In genomic region chr17:93199747-93200146, GRCm38 (mm10) we compare ENCODE assay signal across 14 mouse cellular contexts. TPM values are rescaled to one million over a fixed set of nuclear protein-coding genes. Genes with fewer than 3 reads are reported as not detected.
DNase-seq lines count a peak whose midpoint lies in the region; ATAC-seq and TF ChIP-seq lines count a peak whose summit lies in the region.
"Had no signal": no experiment of that assay in that cellular context is flagged by ENCODE, and none has a peak within 500 bp of the region (broad histone marks: within the 10 kb centered on the region; RNA-seq: fewer than 3 reads in every experiment).

No protein-coding gene starts in this region.

- peaks cover 43% of the 10 kb centered on the region for H3K27me3 ChIP-seq in forebrain, embryonic 11.5 days (ENCODE audit: control insufficient read depth, insufficient read depth, low read length)
- peaks cover 10% of the 10 kb centered on the region for H3K27me3 ChIP-seq in hindbrain, postnatal 0 days (ENCODE audit: insufficient read depth, low read length)
- H3K27me3 ChIP-seq in heart, adult 2 months (ENCODE audit: control insufficient read depth, insufficient read depth, low read length) = peaks cover 5% of the 10 kb centered on the region; the same call in 1 of the 2 replicates

- 1% methylated on average over 9 of the region's 9 CpGs for WGBS in forebrain, embryonic 11.5 days
- WGBS in hindbrain, postnatal 0 days = 1% methylated on average over 9 of the region's 9 CpGs
- 4% methylated on average over 9 of the region's 9 CpGs for WGBS in heart, adult 2 months

- H3K4me2 ChIP-seq in forebrain, embryonic 11.5 days (ENCODE audit: low read depth, low read length, severe bottlenecking) = peak overlapping the region; percentile 56
- peak overlapping the region; percentile 69 for H3K4me2 ChIP-seq in hindbrain, postnatal 0 days (ENCODE audit: low read depth, low read length)

- peak; percentile 21 to 23 for DNase-seq in left cerebral cortex, postnatal 36 days (ENCODE audit: low spot score in 2 of 2)
- no peak for DNase-seq in left cerebral cortex, adult 18-20 months (ENCODE audit: low spot score in 2 of 2)
- peak; percentile 50 for DNase-seq in forebrain, embryonic 11.5 days (ENCODE audit: low spot score)
- peak; percentile 17 for DNase-seq in hindbrain, postnatal 0 days (ENCODE audit: low spot score)
- peak; percentile 38 for DNase-seq in neural tube, embryonic 10.5 days (ENCODE audit: extremely low spot score, low spot score)
- DNase-seq in heart, adult 2 months = no peak
- DNase-seq in thymus, adult 18-20 months = no peak

- no peaks in the 10 kb centered on the region for H3K9me3 ChIP-seq in forebrain, embryonic 11.5 days (ENCODE audit: control insufficient read depth, low read length)
- no peaks in the 10 kb centered on the region for H3K9me3 ChIP-seq in hindbrain, postnatal 0 days (ENCODE audit: low read length)

- no peak overlapping the region for H3K27ac ChIP-seq in forebrain, embryonic 11.5 days (ENCODE audit: low read depth, low read length)
- peak overlapping the region; percentile 75; the same call in 1 of the 2 replicates for H3K27ac ChIP-seq in hindbrain, postnatal 0 days
- no peak overlapping the region for H3K27ac ChIP-seq in heart, adult 2 months

- no peaks in the 10 kb centered on the region for H3K79me2 ChIP-seq in heart, adult 2 months (replicated peaks; ENCODE audit: control insufficient read depth, insufficient read depth, low read length)

- no peak for TF ChIP-seq EP300 in heart, adult 2 months (IDR thresholded peaks at IDR 0.05; ENCODE audit: insufficient read depth, low read depth, low read length)

- TF ChIP-seq POLR2A in heart, adult 2 months (IDR thresholded peaks at IDR 0.05; ENCODE audit: insufficient read depth, low read depth, low read length) = no peak

- peaks cover 20% of the 10 kb centered on the region for H3K4me1 ChIP-seq in forebrain, embryonic 11.5 days (replicated peaks; ENCODE audit: control insufficient read depth, insufficient read depth, low read length)
- peaks cover 7% of the 10 kb centered on the region; the same call in 1 of the 2 replicates for H3K4me1 ChIP-seq in hindbrain, postnatal 0 days (ENCODE audit: insufficient read depth, low read length)
- H3K4me1 ChIP-seq in heart, adult 2 months (ENCODE audit: control insufficient read depth, insufficient read depth, low read length) = no peaks in the 10 kb centered on the region

- TF ChIP-seq CTCF in hindbrain, postnatal 0 days (IDR thresholded peaks at IDR 0.05; ENCODE audit: low read depth) = no peak
- TF ChIP-seq CTCF in heart, adult 2 months (IDR thresholded peaks at IDR 0.05) = no peak

- H3K4me3 ChIP-seq in forebrain, embryonic 11.5 days (ENCODE audit: low read depth, low read length) = peak overlapping the region; percentile 31
- peak overlapping the region; percentile 47 for H3K4me3 ChIP-seq in hindbrain, postnatal 0 days (ENCODE audit: low read length)
- no peak overlapping the region for H3K4me3 ChIP-seq in heart, adult 2 months

- no peak for ATAC-seq in forebrain, embryonic 11.5 days (replicated peaks; ENCODE audit: low FRiP score)
- no peak for ATAC-seq in hindbrain, postnatal 0 days
- no peak for ATAC-seq in inflammation-experienced regulatory T-cells, adult 6 months
- ATAC-seq: CD4-positive, CD25-positive, alpha-beta regulatory T cell, adult 4 months had no signal

- intact Hi-C loops in left cerebral cortex, postnatal 36 days (cut with DNase I) = loop anchor here (2.0 kb wide), 1 partner anchor 1535 kb away; no protein-coding TSS in a partner anchor
- intact Hi-C loops in heart, adult 2 months (cut with DNase I) = no loop called here

- H3K9ac ChIP-seq in forebrain, embryonic 11.5 days (ENCODE audit: low read length) = peak overlapping the region; percentile 41; the same call in 1 of the 2 replicates
- peak overlapping the region; percentile 56; the same call in 1 of the 2 replicates for H3K9ac ChIP-seq in hindbrain, postnatal 0 days (replicated peaks; ENCODE audit: low read length)
- no peak overlapping the region for H3K9ac ChIP-seq in heart, adult 2 months (ENCODE audit: low read depth, low read length)

- H3K36me3 ChIP-seq in forebrain, embryonic 11.5 days (ENCODE audit: control insufficient read depth, insufficient read depth, low read length) = no peaks in the 10 kb centered on the region
- H3K36me3 ChIP-seq in hindbrain, postnatal 0 days (ENCODE audit: insufficient read depth, low read length) = no peaks in the 10 kb centered on the region
- H3K36me3 ChIP-seq in heart, adult 2 months (ENCODE audit: control insufficient read depth, insufficient read depth, low read length) = no peaks in the 10 kb centered on the region

RNA-seq across cellular contexts. Expression of gene Adcyap1, which starts 0.9 kb away (rescaled TPM):
- total RNA-seq in left cerebral cortex, postnatal 36 days (2021) = 10 to 100 TPM; 32.7 to 44.1 TPM
- 10 to 100 TPM; 37.4 to 39.7 TPM for total RNA-seq in left cerebral cortex, adult 18-20 months (2021)
- polyA plus RNA-seq in forebrain, embryonic 11.5 days (2014; fragmentation: Nextera tagmentation; extraction: Ambion mirVana) = 6.6 and 8.1 TPM in 2 replicates
- 21.2 and 29.1 TPM in 2 replicates for total RNA-seq in hindbrain, postnatal 0 days (2014; rRNA removed)
- 34.8 and 36.4 TPM in 2 replicates for polyA plus RNA-seq in hindbrain, postnatal 0 days (2015; fragmentation: Nextera tagmentation; extraction: Ambion mirVana)
- total RNA-seq in heart, adult 2 months (2021) = not detected
- not detected in 2 replicates for polyA plus RNA-seq in heart, adult 2 months (2012; rRNA removed)
- polyA plus RNA-seq in inflammation-experienced regulatory T-cells, adult 6 months (2017; shearing (Covaris generic)) = not detected
- total RNA-seq: gastrocnemius, adult 8-10 months; monocyte, adult 5-6 weeks had no signal
- polyA plus RNA-seq: CD4-positive, CD25-positive, alpha-beta regulatory T cell, adult 4 months; heart, embryonic 16.5 days; kidney, embryonic 14.5 days; liver, embryonic 16.5 days had no signal

Comparison
In these comparisons a context has a peak if more than half of its experiments do, and no peak if none do; other contexts are left out.
1. DNase-seq: peak in left cerebral cortex, postnatal 36 days (2 of 2), forebrain, embryonic 11.5 days (single experiment), hindbrain, postnatal 0 days (single experiment) and neural tube, embryonic 10.5 days (single experiment); none in left cerebral cortex, adult 18-20 months (0 of 2), heart, adult 2 months (0 of 2) and thymus, adult 18-20 months (0 of 2).
2. RNA of gene Adcyap1, which starts 0.9 kb away (total RNA-seq): 32.7 to 44.1 TPM in left cerebral cortex, postnatal 36 days, 37.4 to 39.7 TPM in left cerebral cortex, adult 18-20 months and 21.2 to 29.1 TPM in hindbrain, postnatal 0 days; not detected in heart, adult 2 months; every median in the first group is over 10 times any median in the second.